Mouse (Mus musculus) testis, postnatal 14 days (tissue): Measurements from ENCODE around the gene Elmsan1.

ENCODE experiments used
- DNase-seq: peaks from one replicate; pipeline ENCODE4 v3.0.0; 2021; ENCODE audit warnings: low spot score

The Elmsan1 gene

GRCm38 (mm10) chr12:84148622-84149012 lies 70.1 kb downstream of the Elmsan1 start:
- no peak for DNase-seq

DNA sequence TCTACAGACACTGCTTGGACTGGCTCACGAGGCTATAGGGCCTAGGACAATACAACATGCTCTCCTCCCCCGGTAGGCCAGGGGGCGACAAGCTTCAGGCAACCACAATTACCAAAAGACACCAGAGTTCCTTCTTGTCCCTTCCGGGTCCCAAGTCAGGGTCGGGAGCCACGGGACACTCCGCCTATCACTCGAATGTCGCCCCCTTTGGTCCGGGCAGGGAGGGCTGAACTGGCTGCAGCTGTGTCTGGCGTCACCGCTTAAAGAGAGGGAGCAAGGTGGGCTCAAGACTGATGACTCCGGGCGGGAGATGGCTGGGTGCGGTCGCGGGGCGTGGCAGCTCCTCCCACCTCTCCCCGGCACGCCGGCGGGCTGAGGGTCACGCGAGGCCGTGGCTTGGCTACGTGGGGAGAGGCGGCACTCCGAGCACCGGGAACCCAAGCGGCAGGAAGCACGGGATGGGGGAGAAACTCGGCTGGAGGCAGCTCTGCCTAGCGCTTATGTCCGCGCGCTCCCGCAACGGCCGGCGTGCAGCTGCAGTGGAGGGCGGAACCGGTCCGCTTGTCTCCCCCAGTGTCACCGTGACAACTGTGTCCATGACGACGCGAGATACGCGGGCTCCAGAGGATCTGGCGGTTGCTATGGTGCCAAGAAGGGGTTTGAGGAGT lies 70.6 kb downstream of the Elmsan1 start, which contains the start of gene Pnma1:
Gene Pnma1 (minus strand): TSS at position 536 of the 668 bp plus-strand sequence.
- DNase-seq: peak; percentile 79

GRCm38 (mm10) chr12:84142281-84143050 lies 76.2 kb downstream of the Elmsan1 start:
- no peak for DNase-seq

GRCm38 (mm10) chr12:84141271-84141670 lies 77.4 kb downstream of the Elmsan1 start:
- no peak for DNase-seq

DNA sequence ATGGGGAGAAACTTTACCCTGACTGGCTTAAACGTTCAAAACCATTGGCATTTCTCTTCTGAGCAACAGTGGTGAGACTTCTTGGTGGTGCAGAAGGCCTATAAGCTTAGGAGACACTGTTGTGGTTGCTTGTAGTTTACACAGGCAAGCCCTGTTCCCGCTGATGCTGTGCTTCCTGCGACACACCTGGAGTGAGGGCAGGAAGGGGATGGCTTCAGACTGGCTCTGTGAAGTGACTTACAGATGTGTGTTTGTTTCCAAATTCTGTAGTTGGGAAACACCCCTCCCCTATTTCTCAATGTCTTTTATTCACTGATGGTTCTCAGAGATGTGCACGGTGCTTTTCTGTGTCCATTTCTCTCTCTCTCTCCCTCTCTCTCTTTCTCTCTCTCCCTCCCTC lies 78.5 kb downstream of the Elmsan1 start:
- DNase-seq: no peak

- DNase-seq: no peak
Measured at GRCm38 (mm10) chr12:84137131-84137530, 81.5 kb downstream of the Elmsan1 start.

DNA sequence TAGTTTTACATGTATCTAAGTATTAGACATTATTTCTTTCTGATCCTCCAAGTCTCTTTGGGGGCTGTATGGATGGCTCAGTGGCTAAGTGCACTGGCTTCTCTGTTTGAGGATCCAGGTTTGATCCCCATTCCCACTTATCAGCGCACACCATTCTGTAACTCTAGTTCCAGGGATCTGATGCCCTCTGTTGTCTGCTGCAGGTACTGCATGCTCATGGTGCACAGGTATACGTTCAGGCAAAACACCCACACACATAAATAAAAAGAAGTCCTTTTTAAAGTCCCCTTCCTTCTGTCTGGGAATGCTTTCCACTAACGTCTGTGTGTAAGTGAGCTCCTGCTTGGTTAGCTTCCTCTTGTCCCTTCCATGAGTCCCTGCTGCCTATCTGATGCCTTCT lies 86.4 kb downstream of the Elmsan1 start:
- no peak for DNase-seq

DNA sequence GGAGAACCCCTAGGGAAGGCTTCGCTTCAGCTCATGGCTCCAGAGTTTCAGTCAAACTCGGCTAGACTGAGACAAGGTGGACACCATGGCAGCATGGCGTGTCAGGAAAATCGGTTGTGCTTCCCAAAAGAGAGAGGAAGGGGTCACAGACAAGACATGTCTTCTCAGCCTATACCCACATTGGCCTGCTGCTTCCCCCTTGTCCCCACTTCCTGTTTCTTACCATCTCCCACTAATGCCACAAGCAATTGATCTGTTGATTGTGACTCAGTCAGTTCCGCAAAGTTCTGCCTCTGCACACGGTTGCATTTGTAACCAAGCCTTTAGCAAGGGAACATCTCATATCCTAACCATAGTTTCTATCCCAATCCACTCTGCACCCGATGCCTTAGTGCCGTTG lies 88.8 kb downstream of the Elmsan1 start:
- DNase-seq: no peak

DNA sequence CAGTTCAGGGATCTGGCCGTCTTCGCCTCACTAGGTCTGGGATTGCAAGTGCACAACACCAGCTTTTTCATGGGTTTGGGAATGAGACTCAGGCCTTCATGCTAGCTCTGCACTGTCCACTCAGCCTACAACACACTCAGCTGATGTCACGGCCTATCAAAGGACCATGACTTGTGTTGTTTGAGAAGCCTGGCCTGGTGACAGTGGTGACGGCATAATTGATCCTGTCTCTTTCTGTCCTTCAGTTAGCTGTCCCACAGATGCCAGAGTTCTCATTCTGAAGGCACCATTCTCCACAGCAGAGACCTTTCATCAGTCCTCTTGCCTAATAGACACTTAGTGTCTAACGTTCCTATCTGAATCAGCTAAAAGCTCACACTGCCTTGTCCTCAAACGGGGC lies 90.1 kb downstream of the Elmsan1 start:
- no peak for DNase-seq

DNA sequence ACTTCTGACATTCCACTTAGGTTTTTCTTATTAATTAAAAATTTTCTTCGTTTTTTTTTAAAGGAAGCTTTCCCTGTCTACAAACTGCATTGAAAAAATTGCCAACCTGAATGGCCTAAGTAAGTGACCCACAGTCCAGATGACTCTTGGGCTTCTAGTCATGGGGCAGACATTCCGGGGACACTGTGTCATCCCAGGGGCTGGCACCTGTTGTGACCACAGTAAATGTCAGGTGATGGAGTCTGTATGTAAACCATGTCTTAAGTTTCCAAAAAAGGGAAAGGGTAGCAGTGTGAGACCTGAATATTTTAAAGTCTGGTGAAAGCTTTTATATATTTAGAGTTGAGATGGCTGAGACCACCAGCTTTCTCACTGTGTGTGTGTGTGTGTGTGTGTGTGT lies 91.8 kb downstream of the Elmsan1 start:
- no peak for DNase-seq

- no peak for DNase-seq
Measured at GRCm38 (mm10) chr12:84125892-84126291, 92.8 kb downstream of the Elmsan1 start.

DNA sequence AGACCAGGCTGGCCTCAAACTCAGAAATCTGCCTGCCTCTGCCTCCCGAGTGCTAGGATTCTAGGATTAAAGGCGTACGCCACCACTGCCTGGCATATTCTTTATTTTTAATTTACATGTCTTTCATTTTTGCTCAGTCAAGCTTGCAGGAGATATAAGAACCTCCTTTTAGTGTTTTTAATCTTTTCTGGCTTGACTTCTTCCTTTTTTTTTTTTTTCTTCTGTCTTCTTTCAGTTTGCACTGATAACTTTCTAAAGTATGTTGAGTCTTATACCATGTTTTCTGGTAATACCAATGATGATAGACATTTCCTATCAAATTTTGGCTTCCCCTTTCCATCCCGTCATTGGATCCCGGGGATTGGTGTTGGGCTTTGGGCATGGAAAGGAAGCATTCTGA lies 99.1 kb downstream of the Elmsan1 start:
- DNase-seq: no peak

GRCm38 (mm10) chr12:84114153-84114994 lies 104.3 kb downstream of the Elmsan1 start, which contains the start of gene Dnal1:
Gene Dnal1 (plus strand): TSS chr12:84114366.
- DNase-seq: peak; percentile 89

DNA sequence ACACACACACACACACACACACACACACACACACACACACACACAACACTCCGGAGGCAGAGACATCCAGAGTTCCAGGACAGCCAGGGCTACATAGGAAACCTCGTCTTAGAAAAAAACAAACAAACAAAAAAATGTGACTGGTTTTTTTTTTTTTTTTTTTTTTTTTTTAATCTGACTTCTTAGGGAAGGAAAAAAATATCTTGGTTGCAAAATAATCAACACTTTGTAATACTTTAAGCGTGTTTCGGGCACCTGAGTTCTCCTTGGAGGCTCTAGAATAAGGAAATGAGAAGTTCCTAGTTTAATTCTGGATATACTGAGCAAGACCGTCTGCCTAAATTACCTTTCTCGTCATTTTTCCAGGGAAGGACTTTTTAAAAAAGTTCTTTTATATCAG lies 105.0 kb downstream of the Elmsan1 start:
- no peak for DNase-seq

GRCm38 (mm10) chr12:84110814-84111213 lies 107.9 kb downstream of the Elmsan1 start:
- DNase-seq: no peak

GRCm38 (mm10) chr12:84109924-84110323 lies 108.8 kb downstream of the Elmsan1 start:
- no peak for DNase-seq

GRCm38 (mm10) chr12:84107692-84108091 lies 111.0 kb downstream of the Elmsan1 start:
- DNase-seq: no peak

DNA sequence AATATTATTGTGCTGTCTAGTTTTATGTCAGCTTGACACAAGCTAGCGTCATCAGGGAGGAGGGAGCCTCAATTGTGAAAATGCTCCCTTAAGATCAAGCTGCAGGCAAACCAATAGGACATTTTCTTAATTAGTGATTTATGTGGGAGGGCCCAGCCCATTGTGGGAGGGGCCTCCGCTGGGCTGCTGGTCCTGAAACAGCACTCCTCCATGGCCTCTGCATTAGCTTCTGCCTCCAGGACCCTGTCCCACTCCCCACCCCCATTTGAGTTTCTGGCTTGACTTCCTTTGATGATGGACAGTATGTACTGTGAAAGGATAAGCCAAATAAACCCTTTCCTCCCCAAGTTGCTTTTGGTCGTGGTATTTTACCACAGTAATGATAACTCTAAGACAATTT lies 111.7 kb downstream of the Elmsan1 start:
- DNase-seq: no peak

DNA sequence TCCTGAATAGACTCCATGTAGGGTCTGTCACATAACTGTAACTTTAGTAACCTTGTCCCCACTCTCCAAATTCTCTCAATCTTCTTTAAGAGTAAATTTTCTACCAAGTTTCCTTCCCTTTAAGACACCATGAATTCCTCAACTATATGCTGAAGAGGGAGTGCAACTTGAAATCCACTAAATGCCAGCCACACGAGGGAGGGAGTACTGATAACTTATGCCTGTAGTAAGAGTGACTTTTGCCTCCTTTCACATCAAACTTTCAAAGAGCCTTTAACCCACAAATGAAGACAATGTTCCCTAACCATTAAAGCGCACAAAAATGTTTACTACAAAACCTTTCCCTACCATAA lies 117.2 kb downstream of the Elmsan1 start:
- no peak for DNase-seq

GRCm38 (mm10) chr12:84100604-84101492 lies 117.8 kb downstream of the Elmsan1 start, which contains the start of gene Acot6:
Gene Acot6 (plus strand): TSS chr12:84100654.
- DNase-seq: peak; percentile 46

DNA sequence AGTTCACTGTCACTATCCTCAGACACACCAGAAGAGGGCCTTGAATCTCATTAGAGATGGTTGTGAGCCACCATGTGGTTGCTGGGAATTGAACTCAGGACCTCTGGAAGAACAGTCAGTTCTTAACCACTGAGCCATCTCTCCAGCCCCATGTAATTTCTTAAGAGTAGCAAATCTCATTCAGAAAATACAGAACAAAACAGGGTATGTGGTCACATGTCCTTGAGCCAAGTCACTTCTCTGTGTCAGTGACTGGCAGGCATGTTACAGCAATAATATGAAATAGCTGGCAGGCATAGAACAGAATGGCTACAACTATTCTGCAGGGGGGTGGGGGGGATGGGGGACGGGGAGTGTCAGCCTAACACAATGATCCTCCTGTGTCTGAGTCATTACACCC lies 118.6 kb downstream of the Elmsan1 start:
- no peak for DNase-seq

DNA sequence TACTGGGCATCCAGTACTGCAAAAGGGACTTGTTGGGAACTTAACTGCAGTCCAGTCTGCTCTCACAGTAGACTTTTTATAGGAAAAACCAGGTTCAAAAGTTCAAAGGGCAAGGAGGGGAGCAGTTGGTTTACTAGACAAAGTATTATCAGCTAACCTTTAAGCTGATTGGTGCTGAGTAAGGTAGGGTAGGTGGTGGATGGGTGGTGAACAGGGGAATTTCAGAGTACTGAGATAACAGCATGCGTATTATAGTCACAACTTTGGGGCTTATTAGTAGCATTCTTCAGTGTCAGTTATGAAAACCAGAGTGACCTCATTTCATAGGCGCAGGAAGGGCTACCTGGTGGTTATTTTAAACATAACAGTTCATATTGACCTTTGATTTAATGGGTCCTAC lies 119.1 kb downstream of the Elmsan1 start:
- no peak for DNase-seq
